Mouse (Mus musculus) ES-E14 (cell line): ENCODE measurements at regions not wholly inside any gene's neighbourhood (a gene's known extent, or its start where the extent isn't known, plus 50 kb on each side); places are given as distances from the start of the nearest gene placed in this dataset.

ENCODE experiments used
- HCFC1 ChIP-seq: IDR thresholded peaks from 2 replicates; pipeline ENCODE4 v1.6.1; 2012; ENCODE audit warnings: low read length, inconsistent platforms, borderline replicate concordance; ENCODE audit not compliant: insufficient read depth
- MAFK ChIP-seq: IDR thresholded peaks from 2 replicates; pipeline ENCODE4 v1.6.1; 2014; ENCODE audit warnings: mild to moderate bottlenecking, low read depth, low read length, inconsistent platforms; ENCODE audit not compliant: insufficient read depth
- ZNF384 ChIP-seq: IDR thresholded peaks from 2 replicates; pipeline ENCODE4 v1.6.1; 2012; ENCODE audit warnings: low read depth, low read length, inconsistent platforms

- no peak for TF ChIP-seq MAFK
- no peak for TF ChIP-seq HCFC1
- no peak for TF ChIP-seq ZNF384
Measured at GRCm38 (mm10) chr7:76156869-76157268, 72.8 kb upstream of the Agbl1 start.
